In the genomic region with DNA sequence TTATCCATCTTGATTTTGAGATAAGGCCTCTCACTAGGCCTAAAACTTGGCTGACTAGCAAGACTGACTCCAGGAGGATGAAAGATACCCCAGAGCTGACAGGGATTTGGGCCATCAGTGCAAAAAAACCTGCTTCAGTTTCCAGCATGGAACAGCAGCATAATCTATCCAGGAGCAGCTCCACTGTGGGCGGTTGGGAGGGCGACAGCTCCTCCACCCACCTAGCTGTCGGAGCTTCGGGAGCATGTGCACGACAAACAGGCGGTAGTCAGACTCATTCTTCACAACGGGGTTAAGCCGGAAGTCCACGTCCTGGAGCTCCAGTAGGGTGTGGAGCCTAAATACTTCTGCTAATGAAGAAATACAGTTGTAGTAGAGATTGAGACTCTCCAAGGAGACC, we compare ENCODE assay signal across 11 mouse cellular contexts.
"Had no signal": no experiment of that assay in that cellular context is flagged by ENCODE, and none has a peak within 500 bp of the region (broad histone marks: within the 10 kb centered on the region; RNA-seq: fewer than 3 reads in every experiment).

No protein-coding gene starts in this region.

- ATAC-seq: midbrain, embryonic 16.5 days had no signal

- DNase-seq: lung, adult 18-20 months; lung, embryonic 14.5 days; lung, postnatal 10 days; lung, postnatal 4 days; midbrain, embryonic 14.5 days; retina, postnatal 1 day; spleen, adult 18-20 months; thymus, adult 18-20 months; thymus, postnatal 14 days; thymus, postnatal 36 days had no signal
